Mouse (Mus musculus) midbrain, embryonic 16.5 days (tissue): ENCODE results near the gene Socs7. TPM values are rescaled to one million over a fixed set of nuclear protein-coding genes. Genes with fewer than 3 reads are reported as not detected.
"Not testable (repeated sequence)": the region's sequence is repeated elsewhere in the genome, so short reads cannot be mapped to it uniquely, and the experiment has no call there.

Source experiments
- ATAC-seq: fragments of 200-750 bp; cut with Nextera tagmentation; 2 replicates; pipeline ENCODE4 v1.8.0; 2017; ENCODE audit warnings: moderate TSS enrichment
- H3K27ac ChIP-seq: fragments of 300-500 bp; sonication (generic); 2 replicates; pipeline ENCODE4 v1.5.1; 2014; ENCODE audit warnings: mild to moderate bottlenecking, low read length, mixed read lengths
- H3K27me3 ChIP-seq: fragments of 300-500 bp; sonication (generic); 2 replicates; pipeline ENCODE4 v1.6.1; 2014; ENCODE audit warnings: low read depth, low read length, mixed read lengths; ENCODE audit not compliant: control insufficient read depth, insufficient read depth
- H3K36me3 ChIP-seq: fragments of 300-500 bp; sonication (generic); 2 replicates; pipeline ENCODE4 v1.6.1; 2014; ENCODE audit warnings: mild to moderate bottlenecking, low read length, moderate library complexity, mixed read lengths; ENCODE audit not compliant: control insufficient read depth, insufficient read depth
- H3K4me1 ChIP-seq: fragments of 300-500 bp; sonication (generic); 2 replicates; pipeline ENCODE4 v1.6.1; 2014; ENCODE audit warnings: mild to moderate bottlenecking, low read length, mixed read lengths; ENCODE audit not compliant: control insufficient read depth, insufficient read depth
- H3K4me2 ChIP-seq: fragments of 300-500 bp; sonication (generic); 2 replicates; pipeline ENCODE4 v1.6.1; 2014; ENCODE audit warnings: mild to moderate bottlenecking, low read length, mixed read lengths
- H3K4me3 ChIP-seq: fragments of 300-500 bp; sonication (generic); 2 replicates; pipeline ENCODE4 v1.5.1; 2014; ENCODE audit warnings: low read depth, mild to moderate bottlenecking, low read length, moderate library complexity, mixed read lengths
- H3K9ac ChIP-seq: fragments of 300-500 bp; sonication (generic); 2 replicates; pipeline ENCODE4 v1.6.1; 2014; ENCODE audit warnings: low read depth, low read length, mixed read lengths
- H3K9me3 ChIP-seq: fragments of 300-500 bp; sonication (generic); replicated peaks from 2 replicates; pipeline ENCODE4 v1.6.1; 2014; ENCODE audit warnings: mild to moderate bottlenecking, low read length, mixed read lengths; ENCODE audit not compliant: control insufficient read depth, poor library complexity, severe bottlenecking
- WGBS: fragments of 180-500 bp; shearing (Covaris S2); extraction: QIAGEN DNeasy Blood & Tissue Kit; methylation state at CpG from one replicate; pipeline ENCODE4 v1.1.7; 2014; 5-methylcytosine and 5-hydroxymethylcytosine counted together
- polyA plus RNA-seq: library from polyadenylated mRNA; unstranded; fragments of >200 nt; fragmentation: Nextera tagmentation; extraction: Ambion mirVana; gene quantifications from 2 replicates; pipeline ENCODE4 v1.2.1, GENCODE M21; 2015

Gene Socs7
- polyA plus RNA-seq, 1 experiment from 2014 or later = 8.5 TPM

DNA sequence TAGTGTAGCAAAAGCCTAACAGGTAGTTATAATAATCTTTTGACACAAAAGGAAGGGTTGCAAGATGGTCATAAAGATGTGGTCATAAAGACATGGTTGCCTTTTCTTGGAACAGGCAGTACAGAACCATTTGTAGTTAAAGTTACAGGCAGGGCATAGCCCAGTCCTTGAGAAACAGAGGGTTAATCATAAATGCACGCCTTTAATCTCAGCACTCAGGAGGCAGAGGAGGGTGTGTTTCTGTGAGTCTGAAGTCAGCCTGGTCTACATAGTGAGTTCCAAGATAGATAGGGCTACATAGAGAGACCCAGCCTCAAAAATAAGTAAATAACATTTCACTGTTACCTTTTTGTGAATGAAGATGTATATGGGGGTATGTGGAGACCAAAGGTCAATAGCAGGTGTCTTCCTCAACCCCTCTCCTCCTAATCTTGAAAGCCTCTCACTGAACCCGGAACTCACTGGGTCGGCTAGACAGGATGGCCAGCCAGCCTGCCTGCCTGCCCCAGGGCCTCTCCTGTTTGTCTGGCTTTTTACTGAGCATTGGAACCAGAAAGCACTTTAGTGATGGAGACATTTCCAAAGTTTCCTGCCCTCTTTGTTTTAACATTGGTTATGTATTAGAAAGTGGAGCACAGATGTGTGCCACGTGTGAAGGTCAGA lies 9.3 kb upstream of the Socs7 start:
- WGBS = 79% methylated on average over 4 of the region's 4 CpGs

DNA sequence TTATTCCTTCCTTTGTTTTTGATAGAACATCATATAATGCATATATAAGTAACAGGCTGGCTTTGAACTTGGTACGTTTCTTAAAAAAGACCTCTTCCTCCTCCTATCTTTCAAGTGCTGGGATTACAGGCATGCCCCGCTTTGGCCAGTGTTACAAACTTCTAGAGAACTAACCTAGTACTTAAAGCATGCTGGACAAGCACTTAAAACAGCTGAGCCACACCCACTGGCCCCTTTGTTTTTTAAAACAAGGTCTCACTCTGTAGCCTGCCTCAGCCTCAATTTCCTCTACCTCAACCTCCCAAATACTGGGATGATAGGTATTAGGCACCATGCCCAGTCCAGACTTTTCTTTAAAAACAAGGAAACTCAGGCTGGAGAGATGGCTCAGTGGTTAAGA lies 7.7 kb upstream of the Socs7 start:
- no peak overlapping the region for H3K4me2 ChIP-seq
- H3K36me3 ChIP-seq = no peaks in the 10 kb centered on the region
- WGBS = 74% methylated on average over 2 of the region's 2 CpGs
- no peak overlapping the region for H3K27ac ChIP-seq
- H3K9me3 ChIP-seq = no peaks in the 10 kb centered on the region
- no peak overlapping the region for H3K4me3 ChIP-seq
- no peaks in the 10 kb centered on the region for H3K27me3 ChIP-seq
- peaks cover 16% of the 10 kb centered on the region; the same call in 1 of the 2 replicates for H3K4me1 ChIP-seq
- no peak for ATAC-seq
- H3K9ac ChIP-seq = no peak overlapping the region

More for the DNA sequence above, 9.3 kb upstream of the Socs7 start:
- H3K27me3 ChIP-seq = no peaks in the 10 kb centered on the region
- ATAC-seq = no peak
- H3K4me2 ChIP-seq = no peak overlapping the region
- no peaks in the 10 kb centered on the region for H3K36me3 ChIP-seq
- H3K4me3 ChIP-seq = no peak overlapping the region
- H3K9ac ChIP-seq = no peak overlapping the region
- peaks cover 16% of the 10 kb centered on the region; the same call in 1 of the 2 replicates for H3K4me1 ChIP-seq
- no peak overlapping the region for H3K27ac ChIP-seq
- H3K9me3 ChIP-seq = no peaks in the 10 kb centered on the region

DNA sequence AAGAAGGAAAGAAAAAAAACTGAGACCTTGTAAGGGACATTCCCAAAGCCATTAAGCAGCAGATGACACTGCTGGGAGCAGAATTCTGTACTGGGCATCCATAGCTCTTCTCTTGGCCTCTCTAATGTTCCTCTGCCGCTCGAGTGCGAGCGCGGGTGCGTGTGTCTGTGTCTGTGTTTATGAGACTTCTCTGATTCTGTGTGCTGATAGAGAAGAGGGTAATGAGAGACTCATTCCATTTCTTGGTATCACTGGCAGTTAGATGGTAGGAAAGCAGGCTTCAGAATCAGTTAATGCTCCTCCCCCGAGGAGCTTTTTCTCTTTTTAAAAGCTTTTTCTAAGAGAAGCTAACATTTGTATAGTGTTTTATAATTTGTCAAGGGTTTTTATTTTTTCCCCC lies 7.1 kb upstream of the Socs7 start:
- Histone ChIP-seq H3K27ac (no peak overlapping the region), H3K4me1 (peaks cover 13% of the 10 kb centered on the region; the same call in 1 of the 2 replicates), H3K4me2 (no peak overlapping the region), H3K4me3 (no peak overlapping the region), H3K27me3 (no peaks in the 10 kb centered on the region), H3K36me3 (no peaks in the 10 kb centered on the region), H3K9ac (no peak overlapping the region), H3K9me3 (no peaks in the 10 kb centered on the region)
- 93% methylated on average over 7 of the region's 7 CpGs for WGBS
- ATAC-seq = no peak

DNA sequence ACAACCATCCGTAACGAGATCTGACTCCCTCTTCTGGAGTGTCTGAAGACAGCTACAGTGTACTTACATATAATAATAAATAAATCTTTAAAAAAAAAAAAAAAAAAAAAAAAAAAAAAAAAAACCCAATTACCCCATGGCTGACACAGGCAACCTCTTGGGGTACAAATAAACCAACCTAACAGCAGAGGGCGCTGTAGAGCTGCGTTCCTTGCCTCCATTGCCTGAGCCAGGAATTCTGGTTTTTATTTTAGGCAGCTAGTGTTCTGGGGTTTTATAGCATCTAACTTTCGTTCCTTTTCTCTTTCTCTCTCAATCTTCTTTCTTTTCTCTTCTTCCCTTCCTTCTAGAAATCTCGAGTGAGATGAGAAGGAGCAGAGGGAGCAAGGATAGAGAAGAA lies 4.7 kb upstream of the Socs7 start:
- H3K4me2 ChIP-seq, H3K27me3 ChIP-seq, H3K4me3 ChIP-seq, H3K4me1 ChIP-seq, H3K27ac ChIP-seq, H3K9ac ChIP-seq, H3K36me3 ChIP-seq, ATAC-seq, H3K9me3 ChIP-seq: not testable (repeated sequence)
- 15% methylated on average over 4 of the region's 6 CpGs for WGBS

DNA sequence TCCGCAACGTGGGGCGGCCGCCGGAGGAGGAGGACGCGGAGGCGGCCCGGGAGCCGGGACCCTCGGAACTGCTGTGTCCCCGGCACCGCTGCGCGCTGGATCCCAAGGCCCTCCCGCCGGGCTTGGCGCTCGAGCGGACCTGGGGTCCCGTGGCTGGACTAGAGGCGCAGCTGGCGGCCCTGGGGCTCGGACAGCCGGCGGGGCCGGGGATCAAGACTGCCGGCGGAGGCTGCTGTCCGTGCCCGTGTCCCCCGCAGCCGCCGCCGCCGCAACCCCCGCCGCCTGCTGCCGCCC lies 245 bp downstream of the Socs7 start:
- H3K9ac ChIP-seq = peak overlapping the region; percentile 98
- WGBS = 0% methylated on average over 25 of the region's 39 CpGs
- H3K27ac ChIP-seq = peak overlapping the region; percentile 89
- H3K4me2 ChIP-seq = peak overlapping the region; percentile 86
- no peaks in the 10 kb centered on the region for H3K36me3 ChIP-seq
- peak overlapping the region; percentile 71 for H3K4me3 ChIP-seq
- H3K9me3 ChIP-seq = no peaks in the 10 kb centered on the region
- H3K4me1 ChIP-seq = peaks cover 33% of the 10 kb centered on the region
- no peaks in the 10 kb centered on the region for H3K27me3 ChIP-seq
- no peak; the same call in 1 of the 2 replicates for ATAC-seq

DNA sequence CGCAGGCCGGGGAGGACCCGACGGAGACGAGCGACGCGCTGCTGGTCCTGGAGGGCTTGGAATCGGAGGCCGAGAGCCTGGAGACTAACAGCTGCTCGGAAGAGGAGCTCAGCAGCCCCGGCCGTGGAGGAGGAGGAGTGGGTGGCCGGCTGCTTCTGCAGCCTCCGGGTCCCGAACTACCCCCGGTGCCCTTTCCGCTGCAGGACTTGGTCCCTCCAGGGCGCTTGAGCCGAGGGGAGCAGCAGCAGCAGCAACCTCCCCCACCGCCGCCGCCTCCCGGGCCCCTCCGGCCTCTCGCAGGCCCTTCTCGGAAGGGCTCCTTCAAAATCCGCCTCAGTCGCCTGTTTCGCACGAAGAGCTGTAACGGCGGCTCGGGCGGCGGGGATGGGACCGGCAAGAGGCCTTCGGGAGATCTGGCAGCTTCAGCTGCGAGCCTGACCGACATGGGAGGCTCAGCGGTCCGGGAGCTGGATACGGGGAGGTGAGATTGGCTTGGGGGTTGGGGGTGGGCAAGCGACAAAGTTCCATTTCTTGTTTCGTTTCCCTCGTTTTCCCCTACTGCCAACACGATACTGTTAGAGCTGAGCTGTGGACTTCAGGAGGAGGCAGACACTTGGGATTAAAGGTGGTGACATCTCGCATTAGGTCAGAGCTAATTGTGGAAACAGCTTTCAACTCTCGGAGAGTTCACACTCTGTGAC lies 742 bp downstream of the Socs7 start:
- Histone ChIP-seq H3K9me3 (no peaks in the 10 kb centered on the region), H3K4me1 (peaks cover 33% of the 10 kb centered on the region), H3K9ac (peak overlapping the region; percentile 98), H3K36me3 (no peaks in the 10 kb centered on the region), H3K27me3 (no peaks in the 10 kb centered on the region), H3K4me2 (peak overlapping the region; percentile 86), H3K4me3 (peak overlapping the region; percentile 71), H3K27ac (peak overlapping the region; percentile 89)
- WGBS = under 1% methylated on average over 47 of the region's 49 CpGs
- ATAC-seq = peak; percentile 9; the same call in 1 of the 2 replicates

DNA sequence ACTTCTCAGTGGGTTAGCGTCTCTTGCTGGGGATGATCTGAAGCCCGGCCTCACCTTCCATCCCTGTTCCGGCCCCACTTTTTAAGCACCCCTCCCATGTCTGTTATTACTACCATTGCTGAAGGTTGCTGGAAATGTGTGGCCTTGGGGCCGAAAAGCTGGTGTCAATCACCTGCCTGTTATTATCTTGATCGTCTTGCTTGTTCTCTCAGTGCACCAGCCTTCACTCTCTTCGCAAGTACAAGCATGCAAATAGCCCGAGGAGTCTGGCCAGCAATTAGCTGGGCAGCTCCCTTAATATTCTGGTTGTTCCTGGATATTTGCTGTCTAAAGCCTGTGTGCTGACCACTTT lies 1.3 kb downstream of the Socs7 start:
- no peak for ATAC-seq
- Histone ChIP-seq H3K9me3 (no peaks in the 10 kb centered on the region), H3K4me3 (peak overlapping the region; percentile 71), H3K27ac (no peak overlapping the region), H3K27me3 (no peaks in the 10 kb centered on the region), H3K36me3 (no peaks in the 10 kb centered on the region), H3K4me2 (peak overlapping the region; percentile 86), H3K9ac (peak overlapping the region; percentile 98), H3K4me1 (peaks cover 36% of the 10 kb centered on the region)
- WGBS = 0% methylated on average over 7 of the region's 7 CpGs

DNA sequence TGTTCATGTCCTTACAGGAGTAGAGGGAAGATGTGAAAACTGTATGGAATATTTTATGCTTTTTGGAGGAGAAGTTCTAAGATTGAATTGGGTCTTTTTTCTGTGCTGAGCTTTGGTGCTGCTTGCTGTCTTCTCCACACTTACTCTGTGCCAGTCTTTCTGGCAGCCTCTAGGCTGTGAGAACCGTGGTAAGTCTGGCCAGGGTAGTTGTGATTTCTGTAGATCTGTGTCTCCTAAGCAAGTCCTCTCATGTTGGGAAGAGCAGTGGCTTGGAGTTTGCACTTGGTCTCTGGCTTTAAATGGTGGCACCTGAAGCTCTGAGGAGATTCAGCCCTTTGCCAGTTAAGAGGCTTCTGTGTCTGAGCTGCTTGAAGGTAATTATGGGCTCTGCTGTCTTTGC lies 3.2 kb downstream of the Socs7 start:
- H3K27ac ChIP-seq = no peak overlapping the region
- H3K27me3 ChIP-seq = no peaks in the 10 kb centered on the region
- H3K4me2 ChIP-seq = peak overlapping the region; percentile 86
- H3K9me3 ChIP-seq = no peaks in the 10 kb centered on the region
- 71% methylated on average over 1 of the region's 1 CpGs for WGBS
- no peak overlapping the region; the same call in 1 of the 2 replicates for H3K4me3 ChIP-seq
- peak overlapping the region; percentile 21; the same call in 1 of the 2 replicates for H3K9ac ChIP-seq
- no peaks in the 10 kb centered on the region for H3K36me3 ChIP-seq
- H3K4me1 ChIP-seq = peaks cover 40% of the 10 kb centered on the region
- ATAC-seq = no peak

DNA sequence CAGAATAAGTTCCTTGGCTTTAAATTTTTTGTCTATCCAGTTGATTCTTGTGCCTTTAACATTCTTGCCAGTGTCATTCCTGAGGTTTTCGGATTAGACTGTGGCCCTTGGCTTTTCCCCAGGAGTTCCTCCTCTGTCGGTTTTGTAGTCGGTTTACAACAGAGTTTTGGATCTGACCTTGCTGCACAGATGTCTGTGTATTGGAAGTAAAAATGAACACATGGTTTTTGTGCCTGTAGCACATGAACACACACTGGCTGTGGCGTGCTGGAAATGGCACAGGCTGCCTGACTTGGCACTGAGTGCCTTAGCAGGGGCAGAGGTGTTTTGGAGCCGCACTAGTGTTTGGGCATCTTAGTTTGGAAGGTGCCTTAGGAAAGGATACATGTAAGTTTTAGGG lies 6.2 kb downstream of the Socs7 start:
- H3K27ac ChIP-seq = no peak overlapping the region
- no peaks in the 10 kb centered on the region for H3K9me3 ChIP-seq
- no peaks in the 10 kb centered on the region for H3K27me3 ChIP-seq
- ATAC-seq = no peak
- 84% methylated on average over 5 of the region's 5 CpGs for WGBS
- H3K4me3 ChIP-seq = no peak overlapping the region
- peaks cover 35% of the 10 kb centered on the region for H3K4me1 ChIP-seq
- no peak overlapping the region for H3K4me2 ChIP-seq
- no peaks in the 10 kb centered on the region for H3K36me3 ChIP-seq
- H3K9ac ChIP-seq = no peak overlapping the region
